Mouse (Mus musculus): Measurements from ENCODE around the gene Mvb12b.
A peak's percentile ranks its signal among the peaks of the same experiment; 100 is the strongest.

Mvb12b gene

GRCm38 (mm10) chr2:33783419-33783818 is 104.3 kb downstream of the Mvb12b start:
- no peak for DNase-seq (ENCODE audit: low read depth)

- DNase-seq (ENCODE audit: low read depth), result no peak
These were observed 105.9 kb downstream of the Mvb12b start for GRCm38 (mm10) chr2:33781655-33782400.

GRCm38 (mm10) chr2:33778466-33778865 is 109.3 kb downstream of the Mvb12b start:
- no peak for DNase-seq (ENCODE audit: low read depth)

DNA sequence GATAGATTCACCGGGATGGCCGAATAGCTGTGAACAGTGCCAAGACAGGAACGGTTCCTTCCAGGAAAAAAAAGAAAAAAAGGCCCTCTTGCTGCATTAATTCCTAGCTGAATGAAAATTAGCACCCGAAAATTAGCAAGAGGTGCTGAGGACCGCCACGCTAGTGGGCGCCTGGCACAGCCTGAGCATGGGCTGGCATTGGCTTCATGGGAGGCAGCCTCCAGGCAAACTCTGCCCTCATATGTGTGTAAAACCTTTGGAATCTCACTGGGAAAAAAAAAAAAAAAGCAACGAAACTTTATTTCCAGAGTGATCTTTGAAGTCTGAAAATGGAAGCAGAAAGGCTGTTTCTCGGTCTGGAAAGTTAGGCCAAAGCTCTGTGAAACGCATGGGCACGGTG is 110.7 kb downstream of the Mvb12b start:
- no peak for DNase-seq (ENCODE audit: low read depth)

GRCm38 (mm10) chr2:33774884-33775283 is 112.9 kb downstream of the Mvb12b start:
- DNase-seq (ENCODE audit: low read depth), result no peak

GRCm38 (mm10) chr2:33774106-33774505 is 113.6 kb downstream of the Mvb12b start:
- no peak for DNase-seq (ENCODE audit: low read depth)

DNA sequence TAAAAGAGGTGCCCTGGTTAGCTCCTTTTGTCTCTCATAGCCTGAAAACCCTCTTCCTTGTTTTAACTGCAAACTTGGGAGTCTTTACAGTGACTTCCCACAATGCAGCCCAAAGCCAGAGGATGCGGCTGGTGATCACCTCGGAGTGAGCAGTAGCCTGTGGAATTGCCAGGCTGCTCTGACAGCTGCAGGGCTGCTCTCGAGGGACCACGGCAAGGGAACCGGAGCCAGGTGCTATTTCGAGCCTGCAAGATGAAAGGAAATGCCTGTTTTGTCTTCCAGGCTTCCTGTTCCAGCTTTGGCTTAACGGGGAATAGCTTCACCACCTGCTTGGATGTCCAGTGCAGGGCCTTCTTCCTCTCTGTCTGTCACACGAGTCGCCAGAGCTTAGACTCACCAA is 115.3 kb downstream of the Mvb12b start:
- DNase-seq (ENCODE audit: low read depth), result no peak

GRCm38 (mm10) chr2:33771388-33771787 is 116.4 kb downstream of the Mvb12b start:
- no peak for DNase-seq (ENCODE audit: low read depth)

- DNase-seq (ENCODE audit: low read depth), result no peak
These were observed 117.1 kb downstream of the Mvb12b start for GRCm38 (mm10) chr2:33770526-33771130.

GRCm38 (mm10) chr2:33764476-33764875 is 123.3 kb downstream of the Mvb12b start:
- no peak for DNase-seq (ENCODE audit: low read depth)

- DNase-seq (ENCODE audit: low read depth), result no peak
These were observed 125.5 kb downstream of the Mvb12b start for GRCm38 (mm10) chr2:33762210-33762609.

- DNase-seq (ENCODE audit: low read depth), result no peak
These were observed 127.2 kb downstream of the Mvb12b start for GRCm38 (mm10) chr2:33760571-33760991.

DNA sequence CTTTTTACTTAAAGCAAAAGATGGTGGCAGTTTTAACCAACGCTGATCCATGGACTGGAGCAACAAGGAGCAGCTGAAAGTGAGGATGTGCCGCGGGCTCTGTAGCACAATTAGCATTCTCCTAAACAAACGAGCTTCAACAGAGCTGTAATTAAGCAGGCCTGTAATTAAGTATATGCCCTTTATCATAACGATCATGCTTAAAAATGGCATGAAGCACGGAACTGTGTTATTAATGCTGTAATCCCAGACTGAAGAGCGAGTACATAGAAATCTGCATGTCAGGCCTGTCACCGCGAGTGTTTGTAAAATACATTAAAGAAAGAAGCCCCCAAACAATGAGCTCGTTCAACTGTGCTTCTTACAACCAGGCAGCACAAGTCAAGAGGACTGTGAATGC is 128.3 kb downstream of the Mvb12b start:
- DNase-seq (ENCODE audit: low read depth), result no peak

GRCm38 (mm10) chr2:33755633-33756020 is 132.1 kb downstream of the Mvb12b start:
- no peak for DNase-seq (ENCODE audit: low read depth)

- DNase-seq (ENCODE audit: low read depth), result no peak
These were observed 132.6 kb downstream of the Mvb12b start for GRCm38 (mm10) chr2:33754980-33755632.

DNA sequence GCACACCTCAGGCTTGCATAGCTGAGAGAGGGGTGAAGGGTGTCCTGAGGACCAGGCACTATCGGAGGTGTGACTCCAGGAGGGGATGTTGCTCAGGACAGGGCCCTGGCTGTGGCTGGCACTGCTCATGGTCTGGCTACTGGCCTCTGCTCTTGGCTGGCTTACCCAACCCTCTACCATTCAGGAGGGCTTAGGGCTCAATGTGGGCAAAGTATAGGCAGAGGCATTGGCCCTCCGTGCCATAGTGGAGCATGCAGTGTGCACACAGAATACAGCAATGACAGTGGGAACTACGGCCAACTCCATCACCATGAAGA is 133.5 kb downstream of the Mvb12b start:
- DNase-seq (ENCODE audit: low read depth), result no peak

- no peak for DNase-seq (ENCODE audit: low read depth)
These were observed 134.0 kb downstream of the Mvb12b start for GRCm38 (mm10) chr2:33753630-33754316.

DNA sequence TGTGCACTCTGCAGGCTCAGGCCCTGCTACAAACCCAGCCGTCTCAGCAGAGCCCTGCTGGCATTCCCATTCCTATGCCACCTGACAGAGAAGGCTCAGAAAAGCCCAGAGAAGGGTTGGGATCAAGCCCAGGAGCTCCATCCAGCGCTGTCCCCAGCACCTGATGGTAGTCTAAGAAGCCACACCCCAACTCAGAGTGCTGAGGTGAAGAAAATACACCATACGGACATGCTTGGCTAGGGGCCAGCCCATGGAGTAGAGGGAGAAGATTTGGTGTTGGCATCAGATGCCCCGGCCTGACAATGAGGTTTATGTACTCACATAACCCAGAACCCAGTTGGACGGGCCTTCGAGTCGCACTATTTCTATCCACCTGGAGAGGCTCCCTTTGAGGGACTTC is 137.1 kb downstream of the Mvb12b start:
- no peak for DNase-seq (ENCODE audit: low read depth)

- peak; percentile 44 for DNase-seq (ENCODE audit: low read depth)
These were observed 141.3 kb downstream of the Mvb12b start for GRCm38 (mm10) chr2:33746471-33746870.

DNA sequence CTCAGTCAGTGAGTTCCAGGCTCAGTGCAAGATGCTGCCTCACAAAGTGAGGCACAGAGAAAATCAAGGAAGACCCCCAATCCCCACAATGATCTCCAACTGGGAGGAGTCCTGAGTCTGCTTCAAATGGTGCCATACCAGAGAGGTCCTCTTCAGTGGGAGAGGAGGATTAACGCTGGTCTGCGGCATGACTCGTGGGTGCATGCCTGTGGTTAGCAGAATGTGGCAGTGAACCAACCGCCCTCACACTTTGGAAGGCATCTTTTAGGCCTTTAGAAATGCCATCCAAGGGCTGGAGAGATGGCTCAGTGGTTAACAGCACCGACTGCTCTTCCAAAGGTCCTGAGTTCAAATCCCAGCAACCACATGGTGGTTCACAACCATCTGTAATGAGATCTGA is 142.0 kb downstream of the Mvb12b start:
- DNase-seq (ENCODE audit: low read depth), result no peak

DNA sequence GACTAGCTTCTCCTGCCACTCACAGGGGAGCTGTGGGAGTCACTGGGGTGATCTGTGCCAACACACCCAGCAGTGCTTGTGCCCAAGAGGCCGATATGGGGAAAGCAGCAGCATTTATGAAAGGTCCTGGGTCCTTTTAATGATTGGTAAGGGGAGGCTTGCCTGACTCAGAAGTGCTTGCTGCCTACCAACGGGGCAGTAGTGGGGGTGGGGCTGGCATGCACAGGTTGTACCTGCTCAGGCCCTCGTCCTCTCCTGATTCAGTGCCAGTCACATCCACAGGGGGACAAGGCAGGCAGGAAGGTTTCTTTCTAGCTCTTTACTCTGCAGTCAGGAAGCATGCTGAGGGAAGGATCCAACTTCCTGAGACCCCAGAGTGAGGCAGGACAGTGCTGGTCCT is 150.6 kb downstream of the Mvb12b start:
- no peak for DNase-seq (ENCODE audit: low read depth)

DNA sequence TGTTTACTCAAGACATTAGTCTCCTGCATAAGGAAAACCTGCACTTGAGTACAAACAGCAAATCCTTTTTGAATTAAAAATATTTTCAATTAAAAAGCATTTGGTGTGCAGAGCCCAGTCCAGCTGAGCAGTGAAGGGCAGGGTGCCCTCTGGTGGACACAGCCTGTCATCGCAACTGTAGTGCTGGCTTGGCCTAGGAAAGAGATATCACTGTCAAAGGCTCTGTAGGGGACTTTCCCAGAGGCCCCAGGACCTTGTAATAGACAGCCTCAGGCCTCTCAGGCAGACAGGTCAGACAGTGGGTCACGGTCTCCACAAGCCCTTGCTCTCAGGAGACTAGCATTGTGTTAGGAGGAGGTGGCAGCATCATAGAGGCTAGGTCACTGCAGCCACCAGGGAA is 151.0 kb downstream of the Mvb12b start:
- DNase-seq (ENCODE audit: low read depth), result peak; percentile 53

All from c-Kit-positive CD71-positive TER-119-negative erythroid progenitor cells, embryonic 14.5 days (primary cell).